Mouse (Mus musculus): ENCODE results near the gene Chl1.

Chl1 gene

DNA sequence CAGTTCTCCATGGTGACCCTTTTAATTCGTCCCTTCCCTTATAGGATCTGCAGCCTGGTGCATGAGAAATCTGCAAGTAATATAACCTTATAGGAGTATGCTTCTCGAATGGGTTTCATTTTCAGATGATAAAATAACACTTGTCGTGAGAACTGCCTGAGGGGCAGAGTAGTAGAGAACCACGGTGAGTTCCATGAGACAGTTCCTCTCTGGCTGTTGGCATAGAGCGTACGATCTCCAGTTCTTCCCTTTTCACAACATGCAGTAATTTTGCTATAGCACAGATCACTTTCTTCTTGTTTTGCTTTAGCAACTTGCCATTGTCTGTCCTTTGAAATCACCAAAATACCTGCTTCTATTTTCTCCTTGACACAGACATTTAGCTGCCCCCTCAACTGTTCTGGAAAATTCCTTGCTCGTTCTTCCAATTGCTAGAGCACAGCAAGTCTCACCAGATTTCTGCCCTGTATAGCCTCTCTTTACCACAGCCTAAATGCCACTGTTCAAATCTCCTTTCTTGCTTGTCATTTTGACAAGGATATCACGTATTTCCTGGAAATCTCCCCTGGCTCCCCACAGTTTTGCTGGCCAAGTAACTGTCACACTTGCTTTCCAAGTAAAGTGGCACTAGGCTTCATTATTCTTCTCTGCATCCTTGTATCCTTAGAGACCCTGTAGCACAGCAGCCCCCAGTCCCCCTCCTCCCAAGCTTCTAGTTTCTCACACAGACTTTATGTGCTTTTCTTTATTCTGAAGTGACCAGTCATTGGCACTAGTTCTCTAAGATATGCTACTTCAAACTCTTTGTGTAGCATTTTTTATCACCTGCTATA is 16.8 kb downstream of the Chl1 start:
- in situ Hi-C loops (cut with MboI; ENCODE audit: low pct_unique_long_range_greater_than_20kb in 1 of 2, low sequenced_read_pairs in 2 of 2, unreplicated experiment in 1 of 2): no loop called here

DNA sequence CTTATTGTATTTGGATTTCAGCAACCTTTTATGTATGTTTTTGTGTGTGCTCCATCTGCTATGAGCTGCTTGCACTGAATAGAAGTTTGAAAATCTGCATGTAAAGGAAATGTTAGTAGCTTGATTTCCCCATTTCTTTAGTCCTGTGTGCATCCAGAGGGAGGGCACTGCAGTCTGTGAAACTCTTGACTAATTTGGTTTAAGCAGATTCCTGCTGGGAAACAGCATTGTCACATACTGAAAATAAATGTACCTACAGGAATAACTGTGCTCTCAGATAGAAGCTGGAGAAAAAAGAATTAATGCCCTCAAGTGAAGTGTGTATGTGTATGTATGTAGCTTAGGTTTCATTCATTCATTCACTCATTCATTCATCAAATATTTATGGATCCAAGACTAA is 22.7 kb downstream of the Chl1 start:
- in situ Hi-C loops (cut with MboI; ENCODE audit: low pct_unique_long_range_greater_than_20kb in 1 of 2, low sequenced_read_pairs in 2 of 2, unreplicated experiment in 1 of 2): no loop called here

DNA sequence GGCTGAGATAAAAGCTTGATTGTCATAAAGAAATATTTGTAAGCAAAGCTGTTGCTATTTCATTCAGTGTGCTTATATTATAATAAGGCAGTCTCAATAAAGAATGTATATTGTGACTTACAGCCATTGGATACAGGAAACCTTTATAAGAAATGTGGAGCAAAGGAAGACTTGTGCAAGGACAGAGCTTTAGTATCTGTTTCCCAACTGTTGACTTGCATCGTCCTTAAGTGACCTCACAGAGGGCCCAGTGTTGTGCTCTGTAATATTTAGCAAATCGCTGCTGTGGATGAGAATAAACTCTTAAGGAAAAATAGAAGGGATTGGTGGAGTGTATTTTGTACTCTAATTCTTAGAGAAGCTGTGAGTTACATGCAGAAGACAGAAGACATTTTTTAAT is 23.6 kb downstream of the Chl1 start:
- in situ Hi-C loops (cut with MboI; ENCODE audit: low pct_unique_long_range_greater_than_20kb in 1 of 2, low sequenced_read_pairs in 2 of 2, unreplicated experiment in 1 of 2): no loop called here

DNA sequence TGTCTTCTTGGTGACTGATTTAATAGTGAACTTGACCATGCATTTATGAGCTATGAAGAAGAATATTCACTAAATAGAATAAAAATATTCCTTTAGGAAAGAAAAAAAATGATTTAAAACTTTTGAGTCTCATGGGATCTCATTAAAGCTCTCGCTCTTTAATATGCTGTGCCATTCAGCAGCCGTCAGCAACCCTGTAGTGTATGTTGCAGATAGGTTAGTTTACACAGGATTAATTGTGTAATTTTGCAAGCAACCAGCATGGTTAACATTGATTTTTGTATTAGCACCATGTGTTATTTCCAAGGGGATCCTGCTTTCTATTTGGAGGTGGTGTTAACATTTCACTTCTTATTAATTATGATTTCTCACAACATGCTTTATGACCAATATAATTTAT is 32.2 kb downstream of the Chl1 start:
- in situ Hi-C loops (cut with MboI; ENCODE audit: low pct_unique_long_range_greater_than_20kb in 1 of 2, low sequenced_read_pairs in 2 of 2, unreplicated experiment in 1 of 2): no loop called here

DNA sequence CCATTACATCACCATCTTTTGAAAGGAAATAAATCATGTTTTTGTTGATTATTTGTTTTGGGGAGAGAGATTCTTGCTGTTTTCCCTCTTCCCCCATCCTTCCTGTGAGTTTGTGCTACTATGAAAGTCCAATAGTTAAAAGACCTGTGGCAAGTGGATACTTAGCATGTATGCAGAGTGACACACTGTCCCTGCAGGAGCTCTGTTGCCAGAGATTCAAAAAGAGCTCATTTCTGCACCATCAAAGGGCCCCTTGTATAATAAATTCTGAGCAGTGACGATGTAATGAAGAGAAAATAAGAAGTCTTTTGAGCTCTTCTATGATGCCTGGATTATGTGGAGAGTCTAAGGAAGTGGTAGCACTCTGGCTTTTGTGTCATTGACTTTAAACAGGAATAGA is 33.4 kb downstream of the Chl1 start:
- in situ Hi-C loops (cut with MboI; ENCODE audit: low pct_unique_long_range_greater_than_20kb in 1 of 2, low sequenced_read_pairs in 2 of 2, unreplicated experiment in 1 of 2): no loop called here

DNA sequence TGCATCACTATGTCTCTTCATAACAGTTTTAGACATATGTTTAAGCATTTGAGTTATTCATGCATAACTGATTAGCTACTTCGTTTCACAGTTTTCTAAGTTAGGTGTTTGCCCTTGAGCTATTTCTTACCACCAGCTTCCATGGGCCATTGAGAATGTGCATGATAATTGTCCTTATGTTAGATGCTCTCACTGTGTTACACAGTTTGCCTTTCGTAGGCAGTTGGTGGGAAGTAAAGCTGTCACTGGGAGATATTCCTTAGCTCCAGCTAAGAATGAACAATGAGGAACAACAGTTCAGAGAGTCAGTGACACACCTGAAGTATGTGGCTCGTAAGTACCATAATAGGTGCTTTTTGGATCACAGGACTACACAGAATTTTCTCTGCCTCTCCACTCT is 35.9 kb downstream of the Chl1 start:
- in situ Hi-C loops (cut with MboI; ENCODE audit: low pct_unique_long_range_greater_than_20kb in 1 of 2, low sequenced_read_pairs in 2 of 2, unreplicated experiment in 1 of 2): no loop called here

DNA sequence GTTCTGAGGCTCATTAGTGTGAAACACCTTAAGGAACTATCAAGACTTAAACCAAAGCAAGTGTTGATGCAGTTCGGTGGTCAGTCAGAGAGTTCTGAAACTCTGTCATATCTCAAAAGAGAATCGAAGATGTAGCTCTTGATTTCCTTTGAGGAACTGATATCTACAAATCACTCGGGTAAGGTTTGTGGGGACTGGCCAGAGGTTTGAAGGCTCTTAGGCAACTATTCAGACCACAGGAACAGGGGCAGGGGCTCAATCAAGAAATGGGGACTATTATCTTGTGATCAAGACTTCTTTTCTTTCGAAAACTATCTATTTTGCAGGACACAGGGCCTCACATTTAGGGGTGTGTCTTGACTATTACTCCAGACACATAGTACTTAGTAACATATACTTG is 39.5 kb downstream of the Chl1 start:
- in situ Hi-C loops (cut with MboI; ENCODE audit: low pct_unique_long_range_greater_than_20kb in 1 of 2, low sequenced_read_pairs in 2 of 2, unreplicated experiment in 1 of 2): no loop called here

DNA sequence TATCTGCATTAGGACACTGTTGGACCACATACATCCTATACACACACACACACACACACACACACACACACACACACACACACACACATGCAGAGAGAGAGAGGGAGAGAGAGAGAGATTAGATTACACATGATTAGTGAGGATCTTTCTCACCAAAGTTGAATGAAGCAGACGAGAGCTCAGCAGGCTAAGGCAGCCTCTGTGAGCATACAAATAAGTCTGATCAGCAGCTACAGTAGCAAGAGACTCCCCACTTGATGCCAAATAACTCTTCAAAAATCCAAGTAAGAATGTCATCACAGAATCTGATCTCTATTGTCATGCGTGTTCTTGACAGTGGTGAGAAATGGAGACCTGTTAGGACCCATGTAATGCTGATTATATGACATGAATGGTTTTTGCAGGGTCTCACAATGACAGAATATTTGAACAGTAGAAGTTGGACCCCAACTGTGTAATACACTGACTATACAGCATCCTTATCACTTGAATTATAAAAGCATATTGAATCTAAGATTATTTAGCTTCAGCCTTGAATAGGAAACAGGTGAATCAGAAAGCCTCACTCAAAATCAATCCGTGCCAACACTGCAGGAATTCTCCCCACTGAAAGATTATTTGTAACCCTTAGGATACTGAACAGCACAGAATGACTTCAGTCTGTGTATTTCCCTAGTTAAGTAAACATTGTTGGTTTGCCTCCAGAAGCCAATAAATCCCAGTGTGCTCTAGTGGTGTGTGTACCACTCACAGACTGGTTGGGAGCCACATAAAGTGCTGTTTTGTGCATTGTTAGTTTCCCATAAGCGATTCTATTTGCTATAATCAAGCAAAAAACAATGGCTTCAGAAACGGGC is 47.9 kb downstream of the Chl1 start:
- in situ Hi-C loops (cut with MboI; ENCODE audit: low pct_unique_long_range_greater_than_20kb in 1 of 2, low sequenced_read_pairs in 2 of 2, unreplicated experiment in 1 of 2): no loop called here

DNA sequence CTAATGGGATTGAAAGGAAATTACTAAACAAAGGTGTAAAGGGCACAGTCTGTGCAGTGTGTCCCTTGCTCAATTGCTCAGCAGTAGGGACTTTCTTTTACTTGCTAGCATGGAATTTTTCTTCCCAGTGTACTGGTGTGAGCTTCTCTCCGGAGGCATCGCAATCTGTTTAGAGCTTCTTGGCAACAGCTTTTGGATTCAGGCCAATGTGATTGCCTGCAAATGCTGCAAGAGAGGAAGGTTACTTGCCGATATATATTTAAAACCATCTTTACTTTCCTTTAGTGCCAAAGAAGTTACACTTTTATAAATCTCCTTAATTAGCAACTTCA is 48.5 kb downstream of the Chl1 start:
- in situ Hi-C loops (cut with MboI; ENCODE audit: low pct_unique_long_range_greater_than_20kb in 1 of 2, low sequenced_read_pairs in 2 of 2, unreplicated experiment in 1 of 2): no loop called here

DNA sequence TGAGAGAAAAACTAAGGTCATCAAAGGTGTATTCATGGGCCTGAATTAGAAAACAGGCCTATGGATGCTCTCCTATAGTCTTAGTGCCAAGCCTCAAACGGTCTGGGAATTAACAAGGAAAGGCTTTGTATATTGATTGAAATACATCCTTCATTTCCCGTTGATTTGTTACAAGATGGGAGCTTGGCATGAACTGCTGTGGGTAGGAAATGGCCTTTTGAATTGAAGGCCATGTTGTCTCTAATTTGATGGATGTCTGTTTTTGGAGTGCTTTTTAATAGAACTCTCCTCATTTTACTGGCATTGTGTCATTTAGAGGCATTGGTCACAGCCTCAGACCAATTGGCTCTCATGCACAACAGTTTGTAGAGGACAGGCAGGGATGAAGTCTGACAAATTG is 49.0 kb downstream of the Chl1 start:
- in situ Hi-C loops (cut with MboI; ENCODE audit: low pct_unique_long_range_greater_than_20kb in 1 of 2, low sequenced_read_pairs in 2 of 2, unreplicated experiment in 1 of 2): no loop called here

DNA sequence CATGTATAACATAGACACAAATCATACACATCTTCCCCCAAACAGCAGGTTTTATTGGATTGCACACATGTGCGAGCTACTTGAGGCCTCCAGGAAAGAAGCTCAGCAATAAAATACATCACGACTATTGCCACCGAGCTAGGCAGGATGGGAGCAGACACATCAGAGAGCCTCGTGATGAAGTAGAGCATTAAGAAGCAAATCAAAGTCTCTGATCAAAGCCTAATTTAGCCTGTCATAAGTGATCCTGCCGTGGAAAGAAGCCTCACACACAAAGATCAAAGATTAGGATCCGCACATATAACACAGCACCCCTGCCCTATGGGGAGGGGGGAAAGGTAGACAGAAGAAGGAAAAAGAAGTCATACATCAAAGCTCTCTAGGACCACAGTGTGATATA is 54.4 kb downstream of the Chl1 start:
- in situ Hi-C loops (cut with MboI; ENCODE audit: low pct_unique_long_range_greater_than_20kb in 1 of 2, low sequenced_read_pairs in 2 of 2, unreplicated experiment in 1 of 2): no loop called here

DNA sequence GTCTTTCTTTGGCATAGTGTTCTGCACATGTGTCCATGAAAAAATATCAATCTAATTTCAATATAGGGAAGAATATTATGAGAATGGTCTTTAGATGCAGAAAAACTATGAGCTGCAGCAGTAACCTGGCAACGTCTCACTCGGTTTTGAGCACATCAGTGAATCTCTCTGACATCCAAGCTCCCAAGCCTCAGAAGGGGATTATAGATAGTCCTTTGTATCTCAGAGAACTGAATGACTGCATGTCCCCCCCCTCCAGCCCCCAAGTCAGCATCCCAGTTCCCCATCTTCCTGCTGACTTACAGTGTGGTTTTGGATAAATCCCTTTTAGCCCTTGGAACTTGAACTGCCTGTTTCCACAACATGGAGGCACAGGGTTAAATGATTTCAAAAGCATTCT is 56.9 kb downstream of the Chl1 start:
- in situ Hi-C loops (cut with MboI; ENCODE audit: low pct_unique_long_range_greater_than_20kb in 1 of 2, low sequenced_read_pairs in 2 of 2, unreplicated experiment in 1 of 2): no loop called here

DNA sequence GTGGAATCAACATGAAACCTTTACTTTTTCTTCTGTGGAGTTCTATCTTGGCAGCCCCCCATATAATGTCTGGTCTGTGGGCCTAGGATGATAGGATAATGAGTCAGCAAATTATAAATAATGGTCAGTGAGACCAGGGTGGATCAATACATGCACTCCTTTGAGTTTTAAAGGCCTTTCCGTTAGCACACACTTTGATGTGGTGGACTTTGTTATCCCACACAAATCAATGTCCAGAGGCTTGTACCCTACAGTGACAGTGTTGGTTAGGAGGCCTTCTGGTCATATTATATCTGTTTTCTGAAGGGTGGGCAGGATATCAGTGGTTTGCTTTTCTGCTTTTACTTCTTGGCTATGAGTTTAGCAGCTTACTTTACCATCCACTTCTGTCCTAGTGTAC is 62.3 kb downstream of the Chl1 start:
- in situ Hi-C loops (cut with MboI; ENCODE audit: low pct_unique_long_range_greater_than_20kb in 1 of 2, low sequenced_read_pairs in 2 of 2, unreplicated experiment in 1 of 2): no loop called here

DNA sequence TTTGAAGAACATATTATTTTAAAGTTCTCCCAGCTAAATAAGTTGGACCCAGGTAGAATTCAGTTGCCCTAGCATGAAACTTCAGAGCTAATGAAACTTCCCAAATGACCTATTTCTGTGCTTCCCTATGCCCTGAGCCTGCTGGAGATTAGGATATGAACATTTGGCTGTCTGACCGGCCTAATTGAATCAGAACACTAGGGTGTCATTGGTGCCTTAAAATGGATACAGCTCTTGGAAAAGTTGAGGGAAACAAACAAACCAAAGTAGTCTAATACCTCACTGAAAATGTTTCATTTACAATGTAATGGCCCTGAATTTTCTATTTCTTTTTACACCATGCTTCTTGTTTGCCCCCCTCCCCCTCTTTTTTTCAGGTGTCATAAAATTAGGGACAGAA is 73.8 kb downstream of the Chl1 start:
- in situ Hi-C loops (cut with MboI; ENCODE audit: low pct_unique_long_range_greater_than_20kb in 1 of 2, low sequenced_read_pairs in 2 of 2, unreplicated experiment in 1 of 2): no loop called here

DNA sequence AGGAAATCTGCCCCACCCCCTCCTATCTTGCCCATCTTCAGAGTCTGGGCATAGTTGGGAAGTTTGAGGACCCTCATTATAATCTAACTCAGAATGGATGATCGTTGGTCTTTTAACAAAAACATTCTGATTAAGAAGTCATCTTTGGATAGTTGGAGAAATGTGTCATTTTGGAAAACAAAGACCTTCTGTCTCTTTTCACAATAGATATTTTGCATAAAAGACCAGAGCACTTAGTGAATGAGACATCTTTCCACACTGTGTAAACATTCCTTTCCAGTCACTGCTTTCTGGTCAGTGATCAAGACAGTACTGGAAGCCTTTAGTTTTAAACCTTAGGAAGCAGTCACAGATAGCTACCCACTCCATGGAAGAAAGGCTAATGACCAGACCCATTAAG is 75.3 kb downstream of the Chl1 start:
- in situ Hi-C loops (cut with MboI; ENCODE audit: low pct_unique_long_range_greater_than_20kb in 1 of 2, low sequenced_read_pairs in 2 of 2, unreplicated experiment in 1 of 2): no loop called here

DNA sequence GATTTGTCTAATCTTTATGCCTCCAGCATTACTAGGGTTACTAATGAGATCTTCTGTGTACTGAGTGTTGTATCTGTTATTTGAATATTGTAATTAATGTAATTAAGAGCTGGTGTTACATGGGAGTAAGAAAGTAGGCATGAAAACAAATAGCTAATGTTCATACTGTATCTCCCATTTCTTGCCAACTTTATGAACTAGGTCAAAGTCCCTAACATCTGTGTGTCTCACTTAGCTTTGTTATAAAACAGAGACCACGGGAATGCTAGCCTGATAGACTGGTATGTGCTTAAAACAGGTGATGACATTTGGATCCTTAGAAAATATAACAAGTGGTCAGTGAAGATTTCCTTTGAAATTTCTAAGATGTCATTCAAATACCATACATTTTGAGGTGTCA is 75.7 kb downstream of the Chl1 start:
- in situ Hi-C loops (cut with MboI; ENCODE audit: low pct_unique_long_range_greater_than_20kb in 1 of 2, low sequenced_read_pairs in 2 of 2, unreplicated experiment in 1 of 2): no loop called here

DNA sequence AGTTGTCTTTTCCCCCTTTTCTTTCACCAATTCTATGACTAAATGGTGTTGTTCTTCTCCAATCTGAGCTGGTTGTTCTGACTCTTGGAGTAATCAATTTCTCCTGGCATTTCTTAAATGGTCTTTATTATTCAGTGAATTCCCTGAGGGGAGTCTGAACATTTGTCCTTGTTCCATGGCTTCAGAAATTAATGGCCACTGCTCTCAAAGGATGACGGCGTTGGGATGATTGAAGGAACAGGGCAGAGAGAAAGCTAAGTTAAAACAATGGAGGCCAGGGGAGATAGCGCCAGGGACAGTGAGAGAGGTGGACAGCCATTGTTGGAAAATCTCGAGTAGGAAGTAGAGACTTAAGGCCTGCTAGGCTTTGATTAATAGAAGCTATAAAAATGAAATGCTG is 91.7 kb downstream of the Chl1 start:
- in situ Hi-C loops (cut with MboI; ENCODE audit: low pct_unique_long_range_greater_than_20kb in 1 of 2, low sequenced_read_pairs in 2 of 2, unreplicated experiment in 1 of 2): no loop called here

DNA sequence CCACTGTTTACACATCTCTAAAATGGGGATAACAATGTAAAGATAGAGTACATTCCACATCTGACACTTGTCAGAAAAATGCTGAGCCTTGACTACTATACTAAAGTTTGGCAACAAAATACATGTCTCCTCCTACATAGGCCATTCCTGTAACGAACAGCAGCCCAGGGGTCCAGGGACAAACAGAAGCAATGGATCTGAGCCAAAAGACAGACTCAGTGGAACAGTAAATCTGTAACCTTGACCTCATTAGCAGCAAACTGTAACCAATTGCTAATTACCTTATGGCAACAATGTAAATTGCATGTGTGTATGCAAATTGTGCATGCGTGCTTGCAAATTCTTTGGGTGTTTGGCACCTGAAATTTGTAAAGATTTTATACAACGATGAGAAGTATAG is 100.3 kb downstream of the Chl1 start:
- in situ Hi-C loops (cut with MboI; ENCODE audit: low pct_unique_long_range_greater_than_20kb in 1 of 2, low sequenced_read_pairs in 2 of 2, unreplicated experiment in 1 of 2): no loop called here

DNA sequence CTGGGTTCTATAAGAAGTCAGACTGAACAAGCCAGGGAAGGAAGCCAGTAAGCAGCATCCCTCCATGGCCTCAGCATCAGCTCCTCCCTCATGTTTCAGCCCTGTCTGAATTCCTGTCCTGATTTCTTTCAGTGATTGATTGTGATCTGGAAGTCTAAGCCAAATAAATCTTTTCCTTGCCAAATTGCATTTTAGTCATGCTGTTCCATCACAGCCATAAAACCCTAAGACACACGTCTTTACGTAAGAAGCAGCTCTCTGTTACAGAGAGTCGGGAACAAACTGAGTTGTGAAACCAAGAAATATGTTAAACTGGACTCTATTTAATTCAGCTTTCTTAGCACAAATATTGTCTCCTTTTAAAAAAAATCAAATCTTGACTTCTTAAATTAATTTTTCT is 102.2 kb downstream of the Chl1 start:
- in situ Hi-C loops (cut with MboI; ENCODE audit: low pct_unique_long_range_greater_than_20kb in 1 of 2, low sequenced_read_pairs in 2 of 2, unreplicated experiment in 1 of 2): no loop called here

DNA sequence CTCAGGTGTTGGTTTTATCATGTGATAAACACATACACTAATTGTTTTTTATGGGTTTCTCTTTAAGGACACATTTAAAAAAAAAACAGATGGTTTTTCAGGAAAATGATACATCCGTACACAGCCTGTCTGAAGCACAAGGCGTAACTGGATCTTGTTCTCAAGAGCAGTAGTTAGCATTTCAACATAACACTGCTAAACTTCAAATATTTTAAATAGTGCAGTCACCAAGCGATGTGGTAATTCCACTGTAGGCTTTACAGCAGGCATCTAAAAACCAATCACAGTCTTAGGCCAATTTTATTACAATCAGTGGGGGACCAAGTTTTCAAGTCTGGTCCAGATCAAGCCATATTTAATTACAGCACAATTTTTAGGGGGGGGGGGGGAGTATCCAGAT is 103.3 kb downstream of the Chl1 start:
- in situ Hi-C loops (cut with MboI; ENCODE audit: low pct_unique_long_range_greater_than_20kb in 1 of 2, low sequenced_read_pairs in 2 of 2, unreplicated experiment in 1 of 2): no loop called here
